Comparison of ENCODE assay signal across 14 mouse cellular contexts in genomic region chr8:43922982-43923381, GRCm38 (mm10).
"Had no signal": no experiment of that assay in that cellular context is flagged by ENCODE, and none has a peak within 500 bp of the region (broad histone marks: within the 10 kb centered on the region; RNA-seq: fewer than 3 reads in every experiment).

No protein-coding gene starts in this region.

- H3K4me3 ChIP-seq: neural tube, embryonic 15.5 days; stomach, embryonic 15.5 days had no signal

- H3K4me2 ChIP-seq: neural tube, embryonic 15.5 days; stomach, embryonic 15.5 days had no signal

- H3K9me3 ChIP-seq: neural tube, embryonic 15.5 days; stomach, embryonic 15.5 days had no signal

- H3K36me3 ChIP-seq: neural tube, embryonic 15.5 days; stomach, embryonic 15.5 days had no signal

- H3K9ac ChIP-seq: neural tube, embryonic 15.5 days; stomach, embryonic 15.5 days had no signal

- H3K4me1 ChIP-seq: neural tube, embryonic 15.5 days; stomach, embryonic 15.5 days had no signal

- H3K27ac ChIP-seq: neural tube, embryonic 15.5 days; stomach, embryonic 15.5 days; stomach, postnatal 0 days had no signal

- H3K27me3 ChIP-seq: neural tube, embryonic 15.5 days; stomach, embryonic 15.5 days had no signal

- DNase-seq: right cerebral cortex, adult 18-20 months; right cerebral cortex, postnatal 14 days; right cerebral cortex, postnatal 25 days; right cerebral cortex, postnatal 4 days; spleen, adult 18-20 months; thymus, adult 18-20 months; thymus, adult 2 months; thymus, postnatal 14 days; thymus, postnatal 25 days; thymus, postnatal 36 days; thymus, postnatal 4 days had no signal
